Mouse (Mus musculus) thymus, postnatal 36 days (tissue): ENCODE results near the gene Cpe.
"Not testable (repeated sequence)": the region's sequence is repeated elsewhere in the genome, so short reads cannot be mapped to it uniquely, and the experiment has no call there.

Experiments
- DNase-seq, 2 experiments: peaks; one replicate each; pipeline ENCODE4 v3.0.0; 2022; ENCODE audit warnings: mixed read lengths in 2 of 2

Gene Cpe

GRCm38 (mm10) chr8:64672920-64673319, 19.9 kb downstream of the Cpe start:
- no peak for DNase-seq

DNA sequence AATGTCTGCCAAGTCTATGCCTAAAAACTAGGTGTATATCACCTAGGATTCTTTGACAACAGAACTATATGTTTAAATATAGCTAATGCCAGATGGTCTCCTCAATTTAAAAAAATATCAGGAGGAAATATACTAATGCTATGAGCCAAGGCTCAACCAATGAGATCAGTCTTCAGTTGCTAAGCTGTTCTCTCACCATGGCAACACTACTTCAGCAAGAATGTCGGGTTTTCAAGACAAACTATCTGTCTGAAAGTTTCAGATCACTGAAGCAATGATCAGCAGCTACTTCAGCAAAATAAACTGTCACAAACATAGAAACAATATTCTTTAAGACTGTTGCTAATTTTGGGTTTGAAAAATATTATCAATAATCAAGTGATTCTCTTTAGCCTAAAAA, 20.9 kb downstream of the Cpe start:
- no peak for DNase-seq

DNA sequence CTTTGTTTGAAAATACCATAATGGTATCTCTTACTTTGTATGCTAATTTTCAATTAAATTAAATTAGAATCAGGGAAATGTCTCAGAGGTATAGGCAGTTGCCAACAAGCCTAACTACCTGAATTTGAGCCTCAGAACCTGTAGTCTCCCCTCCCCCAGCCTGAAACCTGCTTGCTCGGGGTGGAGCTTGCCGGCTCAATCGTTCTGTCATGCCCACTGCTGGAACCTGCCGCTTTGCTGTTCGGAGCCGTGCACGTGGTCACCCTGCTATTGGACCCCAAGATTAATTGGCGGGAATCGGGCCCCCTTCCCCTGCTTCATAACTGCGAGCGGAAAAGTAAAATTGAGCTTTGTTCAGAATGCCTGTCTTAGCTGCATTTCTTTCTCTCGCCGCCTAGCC, 26.5 kb downstream of the Cpe start:
- not testable (repeated sequence) for DNase-seq

- no peak for DNase-seq
Measured at GRCm38 (mm10) chr8:64665563-64665962, 27.3 kb downstream of the Cpe start.

GRCm38 (mm10) chr8:64664811-64665210, 28.0 kb downstream of the Cpe start:
- DNase-seq: no peak

GRCm38 (mm10) chr8:64664350-64664749, 28.5 kb downstream of the Cpe start:
- no peak for DNase-seq

GRCm38 (mm10) chr8:64659097-64659496, 33.8 kb downstream of the Cpe start:
- DNase-seq: no peak

DNA sequence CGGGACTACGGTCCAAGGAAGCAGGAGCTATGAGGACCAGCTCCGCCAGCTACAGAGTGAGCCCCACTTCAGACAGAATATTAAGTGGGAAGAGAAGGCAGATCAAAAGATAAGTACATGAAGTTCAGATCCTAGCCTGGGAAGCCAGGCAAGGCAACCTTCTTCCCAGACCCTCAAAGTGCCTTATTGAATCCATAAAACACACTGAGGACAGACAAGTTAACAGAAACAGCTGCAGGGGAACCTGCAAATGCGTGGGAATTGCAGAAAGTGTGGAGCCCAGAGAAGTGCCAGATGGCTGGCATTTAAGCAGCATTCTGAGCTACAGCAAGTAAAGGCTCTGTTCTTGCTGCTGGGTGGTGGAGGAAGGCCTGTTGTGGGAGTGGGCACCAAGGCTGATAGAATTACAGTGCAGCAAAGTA, 34.9 kb downstream of the Cpe start:
- DNase-seq: no peak

GRCm38 (mm10) chr8:64657517-64657916, 35.3 kb downstream of the Cpe start:
- DNase-seq: no peak

- no peak for DNase-seq
Measured at GRCm38 (mm10) chr8:64655887-64656286, 37.0 kb downstream of the Cpe start.

DNA sequence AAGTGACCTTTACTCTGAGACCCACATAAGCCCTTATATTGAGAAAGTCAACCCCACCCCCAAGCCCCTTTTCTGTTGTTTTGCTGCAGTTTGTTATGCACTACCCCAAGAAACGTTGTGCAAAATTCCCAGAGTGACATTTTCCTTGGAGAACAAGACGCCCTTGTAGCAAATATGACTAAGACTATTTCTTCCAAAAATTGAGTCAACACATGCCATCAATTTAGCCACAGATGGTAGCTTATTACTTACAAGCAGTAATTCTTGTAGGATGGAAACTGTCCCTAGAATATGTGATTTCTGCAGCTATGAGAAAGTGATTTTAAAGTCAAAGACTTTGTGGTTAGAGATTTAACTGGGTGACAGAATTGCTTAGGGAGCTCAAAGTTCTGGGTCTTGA, 37.8 kb downstream of the Cpe start:
- DNase-seq: no peak

- no peak for DNase-seq
Measured at GRCm38 (mm10) chr8:64652285-64652684, 40.6 kb downstream of the Cpe start.

DNA sequence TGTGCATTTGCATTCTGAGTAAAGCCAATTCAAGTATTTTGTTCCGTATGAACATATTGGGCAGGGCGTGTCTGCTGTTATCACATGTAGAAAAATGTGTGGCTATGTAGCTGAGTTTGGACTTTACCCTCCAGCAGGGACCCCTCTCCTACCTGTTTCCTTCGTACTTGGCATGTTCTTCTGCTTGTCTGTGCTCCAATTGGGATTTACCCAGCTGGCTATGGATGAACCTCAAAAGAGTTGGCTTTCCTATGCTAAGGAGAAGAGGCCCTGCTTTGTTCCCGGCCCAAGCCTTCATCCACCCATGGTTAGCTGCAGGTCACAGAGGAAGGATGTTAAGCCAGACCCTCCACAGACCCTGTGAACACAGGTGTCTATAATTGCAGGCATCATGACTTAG, 44.8 kb downstream of the Cpe start:
- no peak for DNase-seq

DNA sequence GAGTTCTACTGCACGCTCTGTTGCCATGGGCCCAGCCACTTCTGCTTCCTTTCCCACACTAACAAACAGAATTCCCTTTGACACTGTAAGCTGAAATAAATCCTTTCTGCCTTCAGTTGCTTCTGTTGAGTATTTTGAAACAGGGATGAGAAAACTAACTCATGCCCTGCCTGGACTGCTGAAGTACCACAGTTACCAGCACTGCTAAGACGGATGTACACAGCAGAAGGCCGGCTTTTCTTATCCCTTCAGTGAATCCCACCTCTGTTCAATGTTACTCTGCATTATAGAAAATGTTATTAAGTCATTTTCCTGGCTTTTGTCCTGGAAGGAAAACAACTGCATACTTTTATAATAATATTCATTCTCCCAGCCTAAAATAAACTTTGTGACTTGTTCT, 45.7 kb downstream of the Cpe start:
- DNase-seq: no peak

GRCm38 (mm10) chr8:64646421-64646820, 46.4 kb downstream of the Cpe start:
- no peak for DNase-seq

DNA sequence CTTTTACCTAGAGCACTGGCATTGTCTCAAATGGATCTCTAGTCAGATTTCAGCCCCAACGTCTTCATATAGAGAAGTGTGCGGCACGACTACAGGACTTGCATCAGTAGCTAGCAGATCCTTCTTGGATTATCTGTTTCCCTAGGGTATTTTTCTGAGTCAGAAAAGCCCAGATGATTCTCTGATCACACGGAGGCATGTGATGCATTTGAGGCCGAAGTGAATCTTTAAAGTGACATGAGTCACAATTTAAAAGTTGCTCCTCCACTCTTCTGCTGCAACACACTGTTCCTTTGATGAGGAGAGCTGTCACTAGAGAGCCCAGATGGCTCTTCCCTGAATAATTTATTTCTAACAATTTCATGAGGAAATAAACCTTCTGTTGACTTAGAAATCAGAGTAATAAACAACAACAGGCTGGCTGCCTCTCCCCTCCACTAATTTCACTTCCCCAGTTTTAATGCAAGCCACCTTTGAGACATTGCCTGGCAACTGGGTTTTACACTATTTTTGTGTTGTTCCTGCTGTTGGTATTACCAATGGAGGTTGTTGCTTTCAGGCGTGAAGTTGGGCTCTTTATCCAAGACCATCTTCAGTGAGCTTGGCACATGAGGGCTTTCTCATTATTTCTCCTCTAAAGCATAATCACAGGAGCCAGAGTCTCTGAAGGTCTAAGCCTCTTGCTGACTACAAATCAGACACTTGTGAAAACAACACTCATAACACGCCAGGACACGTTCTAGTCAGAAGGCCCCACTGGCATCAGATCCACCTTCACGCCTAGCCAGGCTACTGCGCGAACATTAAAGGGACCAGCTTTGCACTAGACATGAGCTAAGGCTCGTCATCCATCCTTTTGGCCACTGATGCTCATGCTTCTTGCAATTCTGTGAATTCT, 48.5 kb downstream of the Cpe start:
- no peak for DNase-seq

- DNase-seq: no peak
Measured at GRCm38 (mm10) chr8:64643382-64643781, 49.5 kb downstream of the Cpe start.

- no peak for DNase-seq
Measured at GRCm38 (mm10) chr8:64642799-64643198, 50.1 kb downstream of the Cpe start.

DNA sequence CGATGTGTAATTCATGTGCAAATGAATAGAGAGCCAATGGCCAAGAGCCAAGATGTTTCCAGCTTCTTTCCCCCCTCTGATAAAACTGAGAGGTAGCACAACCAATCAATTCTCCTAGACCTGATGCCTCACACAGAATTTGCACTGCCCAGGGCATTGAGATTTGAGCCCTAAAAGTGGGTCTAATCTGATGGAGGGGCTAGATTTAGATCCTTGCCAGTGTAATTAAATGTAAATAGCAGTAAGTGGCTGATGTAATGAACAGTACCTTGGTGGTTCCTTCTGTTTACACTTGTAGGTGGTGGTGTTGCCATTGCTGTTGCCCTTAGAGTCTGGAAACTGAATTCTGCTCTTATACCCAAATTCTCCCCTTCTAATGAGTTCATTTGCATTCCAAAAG, 52.3 kb downstream of the Cpe start:
- no peak for DNase-seq

GRCm38 (mm10) chr8:64639676-64640075, 53.2 kb downstream of the Cpe start:
- no peak for DNase-seq

DNA sequence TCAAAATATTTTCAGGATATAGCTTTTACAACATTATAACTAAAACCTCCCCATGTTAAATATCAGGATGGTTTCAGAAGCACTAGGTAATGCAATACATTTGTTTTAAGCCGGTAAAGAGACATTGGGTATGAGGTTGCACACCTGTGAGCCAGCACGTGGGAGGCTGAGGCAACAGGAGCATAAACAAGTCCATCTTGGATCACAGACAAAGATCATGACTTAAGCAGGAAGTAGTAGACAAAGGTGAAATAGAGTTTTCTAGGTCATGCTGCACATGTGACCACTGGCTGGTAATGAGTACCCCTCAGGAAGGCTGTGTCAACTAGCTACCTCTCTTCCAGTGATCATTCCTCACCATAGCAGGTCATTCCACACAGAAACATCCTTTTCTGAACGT, 58.0 kb downstream of the Cpe start:
- no peak for DNase-seq

DNA sequence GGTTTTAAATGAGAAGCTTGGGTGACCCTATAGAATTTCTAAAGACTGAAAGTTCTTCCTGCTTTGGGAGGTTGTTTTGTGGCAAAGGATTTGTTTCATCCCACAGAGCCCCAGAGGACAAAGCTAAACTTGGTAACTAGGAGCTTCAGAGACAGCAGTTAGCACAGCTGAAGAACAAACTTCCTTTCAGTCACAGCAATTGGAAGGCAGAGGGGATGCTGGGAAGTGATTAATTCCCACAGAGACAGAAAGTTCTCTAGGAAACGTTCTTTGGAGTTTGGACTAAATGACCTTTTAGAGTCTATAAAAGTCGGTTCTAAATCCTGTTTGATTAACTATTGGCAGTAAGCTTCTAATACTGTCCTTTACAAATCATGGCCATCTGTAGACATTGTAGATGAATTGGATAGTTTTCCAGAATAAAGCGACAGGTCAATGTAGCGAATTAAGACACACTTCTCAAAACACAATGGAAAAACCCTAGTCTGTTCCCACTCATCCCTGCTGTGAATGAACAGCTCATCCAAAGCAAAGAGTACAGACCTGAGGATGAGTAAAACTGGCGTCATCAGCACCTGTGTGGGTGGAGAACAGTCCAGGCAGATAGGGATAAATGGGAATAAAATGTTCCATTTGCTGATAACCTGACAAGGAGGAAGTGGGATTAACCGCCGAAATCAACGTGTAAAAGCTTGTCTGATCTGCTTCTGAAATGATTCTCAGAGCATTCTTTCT, 58.6 kb downstream of the Cpe start:
- DNase-seq: no peak

DNA sequence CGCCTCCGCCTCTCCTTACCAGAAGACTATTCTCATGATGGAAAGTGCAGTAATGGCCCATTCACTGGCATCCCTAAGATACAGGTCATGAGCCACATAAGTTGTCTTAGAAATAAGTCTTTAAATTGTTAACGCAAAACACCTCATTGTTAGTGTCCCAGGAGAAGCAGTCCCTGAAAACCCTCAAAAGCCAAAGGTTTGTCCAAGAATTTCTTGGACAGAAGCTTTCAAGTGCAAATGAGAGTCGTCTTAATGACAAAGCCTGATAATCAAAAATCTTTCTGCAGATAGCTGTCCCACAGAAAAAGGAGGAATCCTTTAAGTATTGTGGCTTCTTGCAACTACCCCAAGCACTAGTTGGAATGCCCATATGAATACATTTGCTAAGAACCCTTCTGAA, 60.7 kb downstream of the Cpe start:
- DNase-seq: no peak

GRCm38 (mm10) chr8:64631761-64632160, 61.1 kb downstream of the Cpe start:
- DNase-seq: no peak
